Mouse (Mus musculus) myocyte (in vitro differentiated cells): Measurements from ENCODE around the gene Cebpb.

Experiments used
- CEBPB ChIP-seq: IDR thresholded peaks from 2 replicates; pipeline ENCODE4 v1.6.1; 2011; ENCODE audit warnings: mild to moderate bottlenecking, moderate library complexity; ENCODE audit not compliant: poor library complexity, insufficient read depth, severe bottlenecking
- E2F4 ChIP-seq: IDR thresholded peaks from one replicate; pipeline ENCODE4 v1.6.1; 2011; ENCODE audit warnings: mild to moderate bottlenecking, control low read depth, moderate library complexity; ENCODE audit not compliant: insufficient read depth
- MAX ChIP-seq: IDR thresholded peaks from one replicate; pipeline ENCODE4 v1.6.1; 2011; ENCODE audit warnings: low read depth, mild to moderate bottlenecking, control low read depth
- MYOD1 ChIP-seq, 3 experiments: IDR thresholded peaks; one replicate each; pipeline ENCODE4 v1.6.1; 2011; ENCODE audit warnings: control low read depth in 2 of 3, low read depth in 2 of 3, mild to moderate bottlenecking in 2 of 3, moderate library complexity in 1 of 3; ENCODE audit not compliant: insufficient read length in 2 of 3, control insufficient read depth in 1 of 3
- MYOG ChIP-seq, 3 experiments: IDR thresholded peaks; one replicate each; pipeline ENCODE4 v1.6.1; 2011; ENCODE audit warnings: control low read depth in 2 of 3, low read depth in 2 of 3, mild to moderate bottlenecking in 2 of 3; ENCODE audit not compliant: insufficient read length in 2 of 3, control insufficient read depth in 1 of 3, insufficient read depth in 1 of 3
- POLR2A ChIP-seq: IDR thresholded peaks from one replicate; pipeline ENCODE4 v1.6.1; 2011; ENCODE audit warnings: low read depth, mild to moderate bottlenecking, control low read depth, moderate library complexity; ENCODE audit not compliant: insufficient read length
- POLR2AphosphoS2 ChIP-seq: IDR thresholded peaks from one replicate; pipeline ENCODE4 v1.6.1; 2011; ENCODE audit warnings: low read depth, control low read depth; ENCODE audit not compliant: insufficient read length
- REST ChIP-seq: IDR thresholded peaks from one replicate; pipeline ENCODE4 v1.6.1; 2011; ENCODE audit warnings: mild to moderate bottlenecking, control low read depth, moderate library complexity; ENCODE audit not compliant: insufficient read depth, insufficient read length
- SRF ChIP-seq: IDR thresholded peaks from one replicate; pipeline ENCODE4 v1.6.1; 2011; ENCODE audit warnings: low read depth; ENCODE audit not compliant: control insufficient read depth, insufficient read length
- TCF12 ChIP-seq: IDR thresholded peaks from one replicate; pipeline ENCODE4 v1.6.1; 2011; ENCODE audit warnings: mild to moderate bottlenecking, control low read depth; ENCODE audit not compliant: poor library complexity, insufficient read depth, severe bottlenecking
- TCF3 ChIP-seq: IDR thresholded peaks from one replicate; pipeline ENCODE4 v1.6.1; 2011; ENCODE audit warnings: low read depth, control low read depth; ENCODE audit not compliant: insufficient read length
- USF1 ChIP-seq: IDR thresholded peaks from one replicate; pipeline ENCODE4 v1.6.1; 2011; ENCODE audit warnings: low read depth, mild to moderate bottlenecking, control low read depth, moderate library complexity

GRCm38 (mm10) chr2:167642164-167642563 is 46.6 kb upstream of the Cebpb start:
- no peak for TF ChIP-seq POLR2A
- no peak for TF ChIP-seq REST
- no peak for TF ChIP-seq USF1
- no peak for TF ChIP-seq SRF
- TF ChIP-seq MYOD1 (IDR thresholded peaks at IDR 0.05; ENCODE audit: control insufficient read depth in 1 of 3, insufficient read length in 2 of 3, low read depth in 2 of 3) = no peak
- TF ChIP-seq MAX = no peak
- TF ChIP-seq MYOG (IDR thresholded peaks at IDR 0.05; ENCODE audit: control insufficient read depth in 1 of 3, insufficient read depth in 1 of 3, insufficient read length in 2 of 3, low read depth in 2 of 3) = no peak
- TF ChIP-seq E2F4 = no peak
- no peak for TF ChIP-seq CEBPB
- no peak for TF ChIP-seq TCF3
- TF ChIP-seq TCF12 = no peak
- no peak for TF ChIP-seq POLR2AphosphoS2
